Mouse (Mus musculus) heart, embryonic 12.5 days (tissue): Measurements from ENCODE around the gene Olfr157. TPM values are rescaled to one million over a fixed set of nuclear protein-coding genes. Genes with fewer than 3 reads are reported as not detected.
"Not testable (repeated sequence)": the region's sequence is repeated elsewhere in the genome, so short reads cannot be mapped to it uniquely, and the experiment has no call there.

ENCODE experiments used
- ATAC-seq: fragments of 200-750 bp; cut with Nextera tagmentation; 2 replicates; pipeline ENCODE4 v1.8.0; 2017; ENCODE audit warnings: moderate TSS enrichment, moderate library complexity; ENCODE audit not compliant: insufficient number of reproducible peaks, low FRiP score
- H3K27ac ChIP-seq: fragments of 300-500 bp; sonication (generic); 2 replicates; pipeline ENCODE4 v1.5.1; 2016; ENCODE audit warnings: mild to moderate bottlenecking, moderate library complexity; ENCODE audit not compliant: poor library complexity, severe bottlenecking
- H3K27me3 ChIP-seq: fragments of 300-500 bp; sonication (generic); replicated peaks from 2 replicates; pipeline ENCODE4 v1.6.1; 2016; ENCODE audit warnings: mild to moderate bottlenecking, moderate library complexity
- H3K36me3 ChIP-seq: fragments of 300-500 bp; sonication (generic); 2 replicates; pipeline ENCODE4 v1.6.1; 2016; ENCODE audit warnings: mild to moderate bottlenecking, moderate library complexity
- H3K4me1 ChIP-seq: fragments of 300-500 bp; sonication (generic); replicated peaks from 2 replicates; pipeline ENCODE4 v1.6.1; 2016; ENCODE audit warnings: mild to moderate bottlenecking
- H3K4me2 ChIP-seq: fragments of 300-500 bp; sonication (generic); 2 replicates; pipeline ENCODE4 v1.6.1; 2016; ENCODE audit warnings: mild to moderate bottlenecking, moderate library complexity
- H3K4me3 ChIP-seq: fragments of 300-500 bp; sonication (generic); 2 replicates; pipeline ENCODE4 v1.5.1; 2016; ENCODE audit warnings: mild to moderate bottlenecking
- H3K9ac ChIP-seq: fragments of 300-500 bp; sonication (generic); 2 replicates; pipeline ENCODE4 v1.6.1; 2016; ENCODE audit warnings: mild to moderate bottlenecking, moderate library complexity
- H3K9me3 ChIP-seq: fragments of 300-500 bp; sonication (generic); replicated peaks from 2 replicates; pipeline ENCODE4 v1.6.1; 2016; ENCODE audit warnings: mild to moderate bottlenecking, moderate library complexity
- WGBS: fragments of 180-500 bp; shearing (Covaris S2); methylation state at CpG from one replicate; pipeline ENCODE4 v1.1.7; 2016; 5-methylcytosine and 5-hydroxymethylcytosine counted together
- polyA plus RNA-seq: library from polyadenylated mRNA; unstranded; fragments of >200 nt; fragmentation: Nextera tagmentation; extraction: Ambion mirVana; gene quantifications from 2 replicates; pipeline ENCODE4 v1.2.1, GENCODE M21; 2016

Olfr157 gene
- polyA plus RNA-seq, 1 experiment from 2014 or later = not detected

GRCm38 (mm10) chr4:43798936-43799335, 41.1 kb downstream of the Olfr157 start:
- Histone ChIP-seq H3K4me3 (no peak overlapping the region), H3K4me2 (no peak overlapping the region), H3K27me3 (no peaks in the 10 kb centered on the region), H3K9ac (no peak overlapping the region), H3K36me3 (no peaks in the 10 kb centered on the region), H3K27ac (no peak overlapping the region), H3K4me1 (no peaks in the 10 kb centered on the region), H3K9me3 (peaks cover under 1% of the 10 kb centered on the region)
- WGBS = 71% methylated on average over 7 of the region's 7 CpGs
- ATAC-seq = no peak

- 80% methylated on average over 5 of the region's 5 CpGs for WGBS
- not testable (repeated sequence) for H3K4me3 ChIP-seq, H3K9me3 ChIP-seq, H3K27me3 ChIP-seq, H3K4me2 ChIP-seq, ATAC-seq, H3K27ac ChIP-seq, H3K36me3 ChIP-seq, H3K4me1 ChIP-seq, H3K9ac ChIP-seq
These were observed 44.2 kb downstream of the Olfr157 start for GRCm38 (mm10) chr4:43795844-43796243.

DNA sequence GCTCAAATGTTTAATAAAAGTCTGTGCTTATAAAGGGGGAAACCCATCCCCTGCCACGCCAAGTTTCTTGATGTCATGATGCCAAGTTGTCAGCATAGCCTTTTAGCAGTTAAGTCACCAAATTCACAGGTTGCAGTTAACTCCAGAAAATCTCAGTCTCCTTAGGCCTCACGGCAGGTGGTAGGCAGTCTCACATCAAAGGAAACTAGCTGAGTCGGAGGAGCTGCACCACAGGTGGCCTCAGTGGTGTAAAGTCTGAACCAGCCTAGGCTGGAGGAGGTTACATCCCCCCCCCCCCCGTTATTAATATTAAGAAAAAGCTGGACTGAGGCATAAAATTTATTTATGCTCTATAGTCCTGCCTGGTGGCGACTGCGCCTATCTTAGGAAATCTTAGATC, 44.7 kb downstream of the Olfr157 start:
- Histone ChIP-seq H3K4me2 (no peak overlapping the region), H3K4me3 (no peak overlapping the region), H3K4me1 (no peaks in the 10 kb centered on the region), H3K9ac (no peak overlapping the region), H3K27ac (no peak overlapping the region), H3K27me3 (no peaks in the 10 kb centered on the region), H3K9me3 (no peaks in the 10 kb centered on the region; the same call in 1 of the 2 replicates), H3K36me3 (no peaks in the 10 kb centered on the region)
- 70% methylated on average over 6 of the region's 6 CpGs for WGBS
- ATAC-seq = no peak

Other genes starting within 250 kb of the Olfr157 start
- 11.0 and 11.2 TPM in 2 replicates for gene Npr2, start 208.3 kb downstream of the Olfr157 start, polyA plus RNA-seq
- 0.40 and 0.51 TPM in 2 replicates for gene Spag8, start 186.6 kb downstream of the Olfr157 start, polyA plus RNA-seq
- gene Hint2, start 183.7 kb downstream of the Olfr157 start, polyA plus RNA-seq = 130 and 139 TPM in 2 replicates
- 5.1 and 5.6 TPM in 2 replicates for gene Tmem8b, start 171.2 kb downstream of the Olfr157 start, polyA plus RNA-seq
- gene Fam221b, start 171.1 kb downstream of the Olfr157 start, polyA plus RNA-seq = 3.8 and 3.9 TPM in 2 replicates
- not detected in 2 replicates for gene Olfr70, start 139.4 kb downstream of the Olfr157 start, polyA plus RNA-seq
- gene Olfr71, start 129.9 kb downstream of the Olfr157 start, polyA plus RNA-seq = not detected in 2 replicates
- 0.96 and 1.0 TPM in 2 replicates for gene Hrct1, start 113.0 kb downstream of the Olfr157 start, polyA plus RNA-seq
- gene Spaar, start 110.2 kb downstream of the Olfr157 start, polyA plus RNA-seq = 0.15 and 0.35 TPM in 2 replicates
- not detected in 2 replicates for gene Olfr159, start 69.2 kb downstream of the Olfr157 start, polyA plus RNA-seq
- gene Olfr156, start 16.3 kb downstream of the Olfr157 start, polyA plus RNA-seq = not detected in 2 replicates
- gene Olfr155, start 11.4 kb upstream of the Olfr157 start, polyA plus RNA-seq = not detected in 2 replicates
- gene Reck, start 35.3 kb upstream of the Olfr157 start, polyA plus RNA-seq = 12.8 and 14.6 TPM in 2 replicates
- 95.7 and 97.5 TPM in 2 replicates for gene Glipr2, start 117.2 kb upstream of the Olfr157 start, polyA plus RNA-seq
- 0.09 TPM in 1 of 2 replicates, not detected in the other for gene Ccin, start 143.3 kb upstream of the Olfr157 start, polyA plus RNA-seq
- gene Clta, start 164.3 kb upstream of the Olfr157 start, polyA plus RNA-seq = 153 and 163 TPM in 2 replicates
- gene Gne, start 244.0 kb upstream of the Olfr157 start, polyA plus RNA-seq = 35.6 and 36.3 TPM in 2 replicates